Mouse (Mus musculus): ENCODE results near the gene Dscaml1.

The Dscaml1 gene

GRCm38 (mm10) chr9:45517993-45518705, 91.7 kb downstream of the Dscaml1 start:
- DNase-seq, result no peak

GRCm38 (mm10) chr9:45519841-45520240, 93.4 kb downstream of the Dscaml1 start:
- DNase-seq, result no peak

DNA sequence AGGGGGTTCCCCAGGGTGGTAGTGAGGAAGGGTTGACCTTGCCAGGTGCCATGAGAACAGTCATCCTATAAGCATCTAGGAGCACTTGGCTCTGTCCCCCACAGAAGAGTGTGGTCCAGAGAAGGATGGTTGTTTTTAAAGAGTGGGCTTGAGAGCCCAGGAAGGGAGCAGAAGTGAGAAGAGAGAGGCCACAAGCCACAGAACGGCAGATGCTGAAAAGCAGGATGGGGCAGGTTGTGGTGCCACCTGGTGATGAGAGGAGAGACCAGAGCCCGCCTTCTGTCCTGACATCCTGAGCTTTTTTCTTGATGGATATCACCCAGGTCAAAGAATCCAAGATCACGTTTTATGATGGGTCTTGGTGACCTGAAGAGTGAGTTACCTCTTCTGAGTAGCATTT, 96.4 kb downstream of the Dscaml1 start:
- DNase-seq, result no peak

GRCm38 (mm10) chr9:45524505-45524904, 98.1 kb downstream of the Dscaml1 start:
- DNase-seq, result no peak

GRCm38 (mm10) chr9:45533253-45533652, 106.8 kb downstream of the Dscaml1 start:
- DNase-seq, result no peak

DNA sequence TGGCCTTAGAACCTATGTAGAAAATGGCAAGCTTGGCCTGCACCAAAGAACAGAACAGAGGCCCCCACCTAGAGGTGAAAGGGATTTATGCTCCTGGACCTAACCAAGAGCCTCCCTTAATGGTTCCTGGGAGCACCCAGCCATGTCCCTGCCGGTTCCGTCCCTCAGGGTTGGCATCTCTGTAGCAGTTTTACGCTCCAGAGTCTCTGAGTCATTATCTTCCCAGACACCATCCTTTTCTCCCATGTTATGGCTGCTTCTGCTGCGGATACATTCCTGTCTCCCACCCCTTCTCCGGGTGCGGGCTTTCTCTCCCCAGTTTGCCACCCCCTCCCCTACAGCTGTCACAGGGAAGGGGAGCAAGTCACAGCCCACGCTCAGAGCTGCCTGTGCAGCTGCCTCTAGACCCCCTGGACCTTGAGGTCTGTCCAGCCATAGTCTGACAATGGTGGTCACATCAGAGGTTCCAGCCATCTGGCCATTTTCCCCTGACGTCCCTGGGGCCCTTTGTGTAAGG, 108.1 kb downstream of the Dscaml1 start:
- no peak for DNase-seq

- no peak for DNase-seq
These were observed 111.2 kb downstream of the Dscaml1 start for GRCm38 (mm10) chr9:45537649-45538048.

DNA sequence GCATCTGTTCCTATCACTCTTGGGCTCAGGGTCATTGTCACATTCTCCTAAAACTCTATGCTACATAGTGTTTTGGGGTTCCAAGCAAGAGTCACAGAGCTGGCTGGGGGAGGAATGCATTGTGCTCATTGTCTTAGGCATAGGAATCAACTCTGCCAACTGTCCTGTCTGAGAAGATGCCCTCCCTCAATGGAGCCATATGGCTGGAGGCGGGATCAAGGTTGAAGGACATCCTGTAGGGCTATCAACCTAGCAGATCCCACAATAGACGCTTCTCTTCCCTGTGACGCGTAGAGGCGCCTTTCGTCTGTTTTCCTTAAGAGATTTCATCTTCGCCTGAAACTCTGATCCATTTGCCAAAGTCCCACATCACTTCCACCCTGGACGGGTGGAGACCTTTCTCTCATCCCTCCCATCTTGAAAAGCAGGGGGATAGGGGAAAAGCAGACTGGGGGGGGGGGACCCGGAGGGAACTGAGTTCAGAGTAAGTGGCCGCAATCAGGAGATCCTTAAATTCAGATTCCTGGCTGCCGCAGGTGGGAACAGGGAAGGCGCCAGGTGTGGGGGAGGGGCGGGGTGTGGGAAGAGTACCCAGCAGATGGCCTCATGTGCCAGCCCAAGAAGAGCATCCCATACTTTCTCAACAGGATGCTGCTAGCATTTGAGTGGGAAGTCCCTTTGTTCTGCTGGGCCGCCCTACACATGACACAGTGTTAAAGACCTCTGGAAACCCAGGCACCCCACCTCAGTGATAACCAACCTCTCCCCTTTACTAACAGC, 113.0 kb downstream of the Dscaml1 start:
- no peak for DNase-seq

- DNase-seq, result no peak
These were observed 119.7 kb downstream of the Dscaml1 start for GRCm38 (mm10) chr9:45546024-45546638.

DNA sequence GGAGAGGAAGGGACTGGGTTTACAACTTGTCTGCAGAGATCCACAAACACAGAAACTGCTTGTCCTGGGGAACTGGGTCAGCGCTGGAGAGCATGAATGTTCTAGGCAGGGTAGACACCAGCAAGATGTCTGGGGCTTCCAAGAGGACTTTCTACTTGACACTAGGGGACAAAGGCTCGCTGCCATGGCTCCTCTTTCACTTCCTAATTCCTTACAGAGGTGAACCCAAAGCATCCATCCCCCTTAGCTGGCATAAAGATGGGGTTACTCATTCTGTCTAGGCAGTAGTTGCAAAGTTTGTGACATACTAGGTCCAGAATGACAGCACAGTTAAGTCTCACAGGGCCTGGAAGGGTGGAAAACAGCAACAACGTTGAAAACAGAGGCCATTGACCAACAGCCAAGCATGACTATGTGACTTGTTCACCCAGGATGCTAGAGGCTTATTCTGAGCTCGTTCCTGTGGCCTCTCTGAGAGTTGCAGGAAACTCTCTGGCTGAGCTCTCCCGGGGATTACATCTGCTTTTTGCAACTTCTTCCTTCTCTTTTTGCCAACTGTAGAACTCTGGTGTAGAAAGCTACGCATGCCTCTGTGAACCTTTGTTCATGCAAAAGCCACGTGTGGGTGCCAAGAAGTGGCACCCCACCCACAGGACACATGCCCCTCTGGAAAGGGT, 120.6 kb downstream of the Dscaml1 start:
- DNase-seq, result no peak

GRCm38 (mm10) chr9:45549796-45550195, 123.4 kb downstream of the Dscaml1 start:
- DNase-seq, result no peak

DNA sequence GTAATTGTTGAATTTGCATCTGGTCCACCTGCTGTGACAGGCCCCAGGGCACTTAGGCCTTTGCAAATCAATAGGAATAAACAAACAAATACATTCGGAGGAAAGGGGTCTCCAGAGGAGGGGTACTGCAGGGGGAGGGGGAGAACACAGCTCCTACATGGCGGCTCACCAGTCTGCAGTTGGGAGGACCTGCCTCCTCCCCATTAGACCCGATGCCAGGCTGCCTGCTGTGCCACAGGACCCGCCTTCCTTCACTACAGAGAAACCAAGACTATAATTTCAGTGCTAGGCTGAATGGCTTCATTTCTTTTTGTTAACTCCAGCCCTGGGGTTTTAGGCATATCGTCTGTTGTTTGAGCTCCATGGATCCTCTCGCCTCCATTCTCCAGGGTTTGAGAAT, 123.8 kb downstream of the Dscaml1 start:
- no peak for DNase-seq

- no peak for DNase-seq
These were observed 124.2 kb downstream of the Dscaml1 start for GRCm38 (mm10) chr9:45550662-45551061.

GRCm38 (mm10) chr9:45555036-45555826, 128.8 kb downstream of the Dscaml1 start:
- DNase-seq, result no peak

DNA sequence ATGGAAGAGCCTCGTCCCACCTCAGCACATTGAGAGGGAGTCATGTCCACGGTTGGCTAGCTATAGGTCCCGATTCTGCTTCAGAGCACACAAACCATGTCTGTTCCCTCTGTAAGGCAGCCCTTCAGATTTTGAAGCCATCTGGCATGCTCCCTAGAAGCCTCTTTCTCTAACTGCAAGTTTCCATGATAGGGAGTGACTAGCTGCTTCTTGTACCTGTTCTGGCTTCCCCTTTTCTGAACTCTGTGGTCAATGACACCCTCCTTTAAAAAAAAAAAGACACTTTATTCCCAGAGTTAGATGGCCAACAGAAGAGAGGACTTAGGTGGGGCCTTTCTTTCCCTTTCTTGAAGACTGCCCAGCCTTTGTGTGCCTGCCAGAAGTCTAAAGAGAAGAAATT, 130.5 kb downstream of the Dscaml1 start:
- DNase-seq, result no peak

- no peak for DNase-seq
These were observed 134.6 kb downstream of the Dscaml1 start for GRCm38 (mm10) chr9:45560987-45561386.

DNA sequence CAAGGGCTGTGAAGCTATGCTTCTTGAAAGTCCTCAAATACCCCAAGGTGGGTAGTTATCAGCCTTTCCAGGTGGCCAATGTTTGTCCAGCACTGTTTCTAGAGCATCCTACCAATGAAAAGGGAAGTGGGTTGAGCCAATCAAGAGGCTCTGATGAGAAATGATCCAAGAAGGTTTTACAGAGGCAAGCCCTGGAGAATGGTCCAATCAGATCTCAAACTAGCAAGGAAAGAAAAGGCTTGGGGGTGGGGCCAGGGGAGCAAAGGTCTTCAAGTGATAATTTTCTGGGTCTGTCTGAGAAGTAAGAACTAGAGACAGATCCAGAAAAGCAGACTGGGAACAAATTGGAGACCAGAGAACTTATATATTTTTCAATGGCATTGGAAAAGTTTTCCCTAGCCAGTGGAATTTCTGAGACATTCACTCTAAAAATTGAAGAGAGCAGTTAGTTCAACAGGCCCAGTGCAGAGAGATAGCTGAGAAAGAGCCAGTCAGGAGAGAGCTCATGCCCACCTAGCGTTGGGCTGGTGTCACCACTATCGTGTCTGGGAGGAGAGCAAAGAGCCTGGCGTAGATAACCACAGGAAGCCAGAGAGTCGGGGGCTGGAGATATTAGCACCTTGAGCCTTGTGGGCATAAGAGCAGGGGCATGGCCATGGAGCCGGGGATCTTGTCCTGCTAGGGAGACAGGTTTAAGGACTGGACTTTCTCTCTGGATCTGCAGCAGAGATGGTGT, 140.6 kb downstream of the Dscaml1 start:
- no peak for DNase-seq

DNA sequence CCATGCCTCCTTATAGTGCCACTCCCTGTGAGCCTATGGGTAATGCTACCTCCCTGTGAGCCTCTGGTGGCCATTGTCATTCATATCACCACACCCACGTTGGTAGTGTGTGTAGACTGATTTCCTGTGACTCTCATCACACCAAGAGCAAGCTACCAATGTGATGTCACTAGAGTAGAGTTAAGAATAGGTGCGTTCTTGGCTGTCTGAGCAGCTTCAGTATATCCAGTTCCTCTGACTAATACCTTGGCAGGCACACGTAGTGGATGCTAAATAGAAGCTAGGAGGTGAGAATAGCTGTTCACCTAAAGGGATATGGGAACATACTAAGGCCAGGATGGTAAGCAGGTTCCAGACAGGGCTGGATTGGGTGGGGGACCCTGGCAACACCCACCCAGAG, 143.3 kb downstream of the Dscaml1 start:
- no peak for DNase-seq

- DNase-seq, result no peak
These were observed 143.9 kb downstream of the Dscaml1 start for GRCm38 (mm10) chr9:45570346-45570745.

GRCm38 (mm10) chr9:45572787-45573492, 146.5 kb downstream of the Dscaml1 start:
- peak in 1 of 2 experiments; percentile 15 for DNase-seq

DNA sequence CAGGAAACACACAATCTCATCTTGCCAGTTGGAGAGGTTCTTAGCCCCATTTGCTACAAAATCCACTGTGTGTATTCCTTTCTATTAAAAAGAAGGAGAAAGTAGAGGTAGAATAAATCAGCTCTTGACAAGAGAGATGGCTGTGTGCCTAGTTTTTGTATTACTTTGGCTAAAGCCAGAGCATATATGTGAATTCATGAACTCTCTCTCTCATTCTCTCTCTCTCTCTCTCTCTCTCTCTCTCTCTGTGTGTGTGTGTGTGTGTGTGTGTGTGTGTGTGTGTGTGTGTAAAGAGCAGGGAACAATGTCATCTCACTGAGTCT, 147.0 kb downstream of the Dscaml1 start:
- no peak for DNase-seq
